Mouse (Mus musculus) MEL (cell line): ENCODE measurements around the gene Grip1. TPM values are rescaled to one million over a fixed set of nuclear protein-coding genes. Genes with fewer than 3 reads are reported as not detected.

Experiments used
- DNase-seq: peaks from one replicate; pipeline ENCODE4 v3.0.0; 2011; ENCODE audit warnings: low read depth, low spot score
- H3K27ac ChIP-seq: 2 replicates; pipeline ENCODE4 v1.5.1; 2012; ENCODE audit warnings: low read depth, mild to moderate bottlenecking, control low read depth, low read length, moderate library complexity; ENCODE audit not compliant: control insufficient read depth
- H3K27me3 ChIP-seq, 2 experiments: fragments of 150-350 bp in 1 of 2; sonication (generic) in 1 of 2; 2 replicates each; pipeline ENCODE4 v1.6.1; 2012; ENCODE audit warnings: low read length in 2 of 2, mild to moderate bottlenecking in 2 of 2, improper control_type of control experiment in 1 of 2, moderate library complexity in 1 of 2; ENCODE audit not compliant: insufficient read depth in 2 of 2, control insufficient read depth in 1 of 2
- H3K36me3 ChIP-seq, 2 experiments: 2 replicates each; pipeline ENCODE4 v1.6.1; 2012 to 2014; ENCODE audit warnings: low read length in 2 of 2, improper control_type of control experiment in 1 of 2, inconsistent platforms in 1 of 2, mild to moderate bottlenecking in 1 of 2; ENCODE audit not compliant: insufficient read depth in 2 of 2, control insufficient read depth in 1 of 2
- H3K4me1 ChIP-seq, 2 experiments: fragments of 150-350 bp in 1 of 2; sonication (generic) in 1 of 2; 2 replicates each; pipeline ENCODE4 v1.6.1; 2012; ENCODE audit warnings: low read length in 2 of 2, improper control_type of control experiment in 1 of 2, mild to moderate bottlenecking in 1 of 2; ENCODE audit not compliant: insufficient read depth in 2 of 2, control insufficient read depth in 1 of 2
- H3K4me3 ChIP-seq, 2 experiments: fragments of 150-350 bp in 1 of 2; sonication (generic) in 1 of 2; 2 replicates each; pipeline ENCODE4 v1.5.1; 2012; ENCODE audit warnings: low read depth in 2 of 2, low read length in 2 of 2, mild to moderate bottlenecking in 2 of 2, moderate library complexity in 2 of 2, control low read depth in 1 of 2, improper control_type of control experiment in 1 of 2; ENCODE audit not compliant: control insufficient read depth in 1 of 2, insufficient read depth in 1 of 2
- H3K79me2 ChIP-seq: 2 replicates; pipeline ENCODE4 v1.6.1; 2012; ENCODE audit warnings: mild to moderate bottlenecking, low read length, moderate library complexity; ENCODE audit not compliant: control insufficient read depth, poor library complexity, insufficient read depth
- H3K9ac ChIP-seq: 2 replicates; pipeline ENCODE4 v1.6.1; 2012; ENCODE audit warnings: low read depth, mild to moderate bottlenecking, control low read depth, low read length, moderate library complexity; ENCODE audit not compliant: control insufficient read depth, poor library complexity, severe bottlenecking
- H3K9me3 ChIP-seq: fragments of 150-350 bp; sonication (generic); replicated peaks from 2 replicates; pipeline ENCODE4 v1.6.1; 2012; ENCODE audit warnings: mild to moderate bottlenecking, low read length, improper control_type of control experiment, moderate library complexity; ENCODE audit not compliant: insufficient read depth
- BHLHE40 ChIP-seq: IDR thresholded peaks from 2 replicates; pipeline ENCODE4 v1.6.1; 2012; ENCODE audit warnings: low read depth, mild to moderate bottlenecking, inconsistent platforms, low read length, improper control_type of control experiment, borderline replicate concordance
- ELF1 ChIP-seq: IDR thresholded peaks from 2 replicates; pipeline ENCODE4 v1.6.1; 2014; ENCODE audit warnings: low read depth, mild to moderate bottlenecking, inconsistent platforms, low read length, improper control_type of control experiment, moderate library complexity
- EP300 ChIP-seq, 2 experiments: IDR thresholded peaks; 2 replicates each; pipeline ENCODE4 v1.6.1; 2011; ENCODE audit warnings: improper control_type of control experiment in 2 of 2, low read length in 2 of 2, low read depth in 1 of 2, mild to moderate bottlenecking in 1 of 2
- GATA1 ChIP-seq: IDR thresholded peaks from 2 replicates; pipeline ENCODE4 v1.6.1; 2011; ENCODE audit warnings: low read depth, low read length, improper control_type of control experiment
- HCFC1 ChIP-seq: IDR thresholded peaks from 2 replicates; pipeline ENCODE4 v1.6.1; 2012; ENCODE audit warnings: low read depth, mild to moderate bottlenecking, inconsistent platforms, low read length, improper control_type of control experiment, moderate library complexity
- JUND ChIP-seq: IDR thresholded peaks from 2 replicates; pipeline ENCODE4 v1.6.1; 2011; ENCODE audit warnings: low read depth, mild to moderate bottlenecking, improper control_type of control experiment, low read length
- MAFK ChIP-seq: IDR thresholded peaks from 2 replicates; pipeline ENCODE4 v1.6.1; 2011; ENCODE audit warnings: low read depth, mild to moderate bottlenecking, low read length, improper control_type of control experiment, borderline replicate concordance
- MAX ChIP-seq: IDR thresholded peaks from 2 replicates; pipeline ENCODE4 v1.6.1; 2011; ENCODE audit warnings: low read length, improper control_type of control experiment
- POLR2A ChIP-seq, 2 experiments: IDR thresholded peaks; 2 replicates each; pipeline ENCODE4 v1.6.1; 2011 to 2012; ENCODE audit warnings: low read length in 2 of 2, mild to moderate bottlenecking in 2 of 2, control low read depth in 1 of 2, improper control_type of control experiment in 1 of 2, low read depth in 1 of 2, moderate library complexity in 1 of 2; ENCODE audit not compliant: control insufficient read depth in 1 of 2, insufficient read depth in 1 of 2, poor library complexity in 1 of 2
- POLR2AphosphoS2 ChIP-seq: IDR thresholded peaks from 2 replicates; pipeline ENCODE4 v1.6.1; 2011; ENCODE audit warnings: low read length, improper control_type of control experiment
- RAD21 ChIP-seq: IDR thresholded peaks from 2 replicates; pipeline ENCODE4 v1.6.1; 2011; ENCODE audit warnings: mild to moderate bottlenecking, low read depth, low read length, improper control_type of control experiment
- SIN3A ChIP-seq: IDR thresholded peaks from 2 replicates; pipeline ENCODE4 v1.6.1; 2012; ENCODE audit warnings: low read length, improper control_type of control experiment, inconsistent platforms
- SMC3 ChIP-seq: IDR thresholded peaks from 2 replicates; pipeline ENCODE4 v1.6.1; 2011; ENCODE audit warnings: low read depth, low read length, improper control_type of control experiment
- TAL1 ChIP-seq: IDR thresholded peaks from 2 replicates; pipeline ENCODE4 v1.6.1; 2012; ENCODE audit warnings: mild to moderate bottlenecking, inconsistent platforms, low read length, moderate library complexity, mixed read lengths
- USF1 ChIP-seq: IDR thresholded peaks from 2 replicates; pipeline ENCODE4 v1.6.1; 2014; ENCODE audit warnings: low read depth, mild to moderate bottlenecking, inconsistent platforms, low read length, improper control_type of control experiment, moderate library complexity
- ZC3H11A ChIP-seq: IDR thresholded peaks from 2 replicates; pipeline ENCODE4 v1.6.1; 2012; ENCODE audit warnings: low read depth, mild to moderate bottlenecking, inconsistent platforms, low read length, improper control_type of control experiment
- ZMIZ1 ChIP-seq: IDR thresholded peaks from 2 replicates; pipeline ENCODE4 v1.6.1; 2012; ENCODE audit warnings: low read depth, mild to moderate bottlenecking, inconsistent platforms, low read length, improper control_type of control experiment, moderate library complexity
- polyA plus RNA-seq, 2 experiments: library from polyadenylated mRNA; stranded (reverse) in 1 of 2; unstranded in 1 of 2; fragments of >175 nt in 1 of 2; fragments of >200 nt in 1 of 2; gene quantifications; 2 replicates each; pipeline versions ENCODE4 v1.2.1 to v1.2.4; 2012; ENCODE audit warnings: low replicate concordance in 2 of 2, low read depth in 1 of 2; ENCODE audit not compliant: insufficient read length in 2 of 2, insufficient read depth in 1 of 2, missing spikeins in 1 of 2
- total RNA-seq: library from RNA; depleted of rRNA; stranded (reverse); fragments of 300-350 nt; gene quantifications from 2 replicates; pipeline ENCODE4 v1.2.3, GENCODE M21; 2012

Grip1 gene
- total and polyA plus RNA-seq, 3 experiments, result 0.04 TPM; not detected in 2

DNA sequence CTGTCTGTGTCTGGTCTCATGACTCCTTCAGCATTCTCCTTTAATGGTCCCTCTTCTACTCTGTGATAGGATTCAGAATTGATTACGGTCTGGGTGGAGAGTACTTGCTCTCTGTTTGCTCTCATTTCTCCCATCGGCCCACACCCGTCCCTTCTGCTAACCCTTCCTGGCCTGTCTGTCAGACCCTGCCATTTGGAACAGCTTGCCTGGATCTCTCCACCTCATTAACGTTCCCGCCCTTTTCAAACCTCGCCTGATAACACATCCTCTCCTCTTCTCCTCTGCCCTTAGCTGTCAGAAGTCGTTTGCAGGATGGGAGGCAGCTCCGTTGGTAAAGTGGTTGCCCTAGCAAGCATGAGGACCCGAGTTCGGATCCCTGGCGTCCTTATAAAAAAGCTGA, 370.9 kb downstream of the Grip1 start:
- Histone ChIP-seq H3K27ac (no peak overlapping the region), H3K79me2 (no peaks in the 10 kb centered on the region), H3K9me3 (no peaks in the 10 kb centered on the region), H3K36me3 (no peaks in the 10 kb centered on the region), H3K9ac (no peak overlapping the region), H3K27me3 (no peaks in the 10 kb centered on the region), H3K4me3 (no peak overlapping the region), H3K4me1 (no peaks in the 10 kb centered on the region)
- DNase-seq, result no peak
- TF ChIP-seq TAL1 (no peak), GATA1 (no peak), SMC3 (no peak), MAX (no peak), RAD21 (no peak), SIN3A (no peak), POLR2AphosphoS2 (no peak), POLR2A (IDR thresholded peaks at IDR 0.05; ENCODE audit: control insufficient read depth in 1 of 2, insufficient read depth in 1 of 2, low read depth in 1 of 2, low read length in 2 of 2, poor library complexity in 1 of 2) (no peak), EP300 (IDR thresholded peaks at IDR 0.05; ENCODE audit: low read depth in 1 of 2, low read length in 2 of 2) (no peak), HCFC1 (no peak), USF1 (no peak)

DNA sequence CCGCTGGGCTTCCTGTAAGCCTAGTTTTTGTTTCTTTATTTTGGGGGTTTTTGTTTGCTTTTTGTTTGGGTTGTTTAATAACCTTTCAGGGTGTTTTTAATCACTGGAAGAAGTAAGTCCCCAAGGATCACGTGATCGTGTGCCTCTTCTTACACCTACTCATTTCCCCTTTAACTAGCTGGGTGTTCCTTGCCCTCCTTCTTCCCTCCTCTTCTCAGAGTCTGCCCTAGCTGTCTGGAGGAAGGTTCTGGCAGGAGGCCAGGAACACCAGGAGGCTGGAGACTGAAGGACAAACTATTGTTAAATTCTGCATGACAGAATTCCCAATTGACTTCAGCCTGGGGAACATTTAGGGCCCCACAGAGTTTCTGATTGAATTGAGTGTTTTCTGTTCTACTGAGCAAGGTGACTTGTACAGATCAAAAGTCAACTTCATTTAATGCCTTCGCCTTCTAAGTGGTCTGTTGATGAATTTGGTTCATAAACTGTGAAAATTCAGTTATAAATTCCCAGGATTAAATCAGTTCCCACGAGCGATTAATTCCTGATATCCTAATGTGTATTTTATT, 376.8 kb downstream of the Grip1 start:
- no peak for TF ChIP-seq BHLHE40
- TF ChIP-seq MAFK, result no peak
- no peak for TF ChIP-seq POLR2AphosphoS2
- no peak for TF ChIP-seq JUND
- TF ChIP-seq ZMIZ1, result no peak
- no peak for TF ChIP-seq ZC3H11A
- no peak for TF ChIP-seq SIN3A
- TF ChIP-seq ELF1, result no peak
- no peak for TF ChIP-seq POLR2A (IDR thresholded peaks at IDR 0.05; ENCODE audit: control insufficient read depth in 1 of 2, insufficient read depth in 1 of 2, low read depth in 1 of 2, low read length in 2 of 2, poor library complexity in 1 of 2)
- TF ChIP-seq, all 39 proteins: peak for 0
- no peak overlapping the region for H3K9ac ChIP-seq
- no peaks in the 10 kb centered on the region for H3K27me3 ChIP-seq
- DNase-seq, result no peak
- H3K4me1 ChIP-seq, result no peaks in the 10 kb centered on the region
- H3K4me3 ChIP-seq, result no peak overlapping the region
- H3K79me2 ChIP-seq, result no peaks in the 10 kb centered on the region
- no peaks in the 10 kb centered on the region for H3K9me3 ChIP-seq
- H3K27ac ChIP-seq, result no peak overlapping the region
- no peaks in the 10 kb centered on the region for H3K36me3 ChIP-seq
